8 mouse cellular contexts compared by ENCODE assay signal in the genomic region with DNA sequence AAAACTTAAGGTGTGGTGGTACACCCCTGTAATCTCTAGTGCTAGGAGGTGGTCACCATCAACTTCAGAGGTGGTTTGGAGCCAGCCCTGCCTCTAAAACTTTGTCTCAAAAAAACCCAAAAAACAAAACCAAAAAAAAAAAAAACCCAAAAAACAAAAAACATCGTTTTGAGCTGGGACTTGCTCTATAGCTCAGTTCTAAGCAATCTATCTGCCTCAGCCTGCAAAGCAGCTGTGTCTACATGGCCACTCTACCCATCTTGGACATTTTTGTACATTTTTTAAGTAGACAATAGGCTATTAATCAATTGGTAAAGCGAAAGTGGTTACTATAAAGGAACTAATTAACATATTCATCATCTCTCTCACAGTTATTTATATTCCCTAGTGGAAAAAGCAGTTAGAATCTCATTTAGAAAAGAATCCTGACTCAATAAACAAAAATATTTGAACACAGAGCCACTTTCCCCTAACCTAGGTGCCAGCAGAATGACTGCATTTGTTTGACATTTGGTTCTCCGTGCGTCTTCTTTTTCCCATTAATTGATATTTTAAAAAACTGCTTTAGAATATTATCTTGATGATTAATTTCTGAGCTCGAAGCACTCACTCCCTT. TPM values are rescaled to one million over a fixed set of nuclear protein-coding genes. Genes with fewer than 3 reads are reported as not detected.
DNase-seq lines count a peak whose midpoint lies in the region; ATAC-seq and TF ChIP-seq lines count a peak whose summit lies in the region.

No protein-coding gene starts in this region.

- H3K36me3 ChIP-seq in heart, adult 2 months (ENCODE audit: control insufficient read depth, insufficient read depth, low read length): no peaks in the 10 kb centered on the region
- no peaks in the 10 kb centered on the region for H3K36me3 ChIP-seq in C2C12 (ENCODE audit: control insufficient read depth, insufficient read depth)
- H3K36me3 ChIP-seq in forebrain, embryonic 13.5 days (ENCODE audit: poor library complexity, severe bottlenecking): no peaks in the 10 kb centered on the region
- no peaks in the 10 kb centered on the region for H3K36me3 ChIP-seq in liver, embryonic 14.5 days (replicated peaks; ENCODE audit: control insufficient read depth, insufficient read depth, low read depth)

- H3K9me3 ChIP-seq in forebrain, embryonic 13.5 days (replicated peaks): no peaks in the 10 kb centered on the region
- no peaks in the 10 kb centered on the region for H3K9me3 ChIP-seq in liver, embryonic 14.5 days (ENCODE audit: control insufficient read depth, low read length)

- intact Hi-C loops in heart, adult 2 months (cut with DNase I): loop anchor here (2.0 to 5.0 kb wide), 3 partner anchors 27 to 82 kb away; a partner anchor contains a TSS
- intact Hi-C loops in heart, postnatal 14 days (cut with DNase I): no loop called here

- peak overlapping the region; percentile 72 for H3K4me3 ChIP-seq in heart, adult 2 months
- peak overlapping the region; percentile 55 for H3K4me3 ChIP-seq in C2C12 (ENCODE audit: insufficient read depth, poor library complexity, severe bottlenecking)
- peak overlapping the region; percentile 88 for H3K4me3 ChIP-seq in forebrain, embryonic 13.5 days
- H3K4me3 ChIP-seq in liver, embryonic 14.5 days (ENCODE audit: insufficient read depth in 1 of 2, low read depth in 2 of 2, low read length in 2 of 2): peak overlapping the region; percentile 76 to 91

- TF ChIP-seq CTCF in heart, adult 2 months (IDR thresholded peaks at IDR 0.05): no peak
- TF ChIP-seq CTCF in C2C12 (IDR thresholded peaks at IDR 0.05; ENCODE audit: control insufficient read depth, insufficient read depth, insufficient read length): no peak
- TF ChIP-seq CTCF in liver, embryonic 14.5 days (IDR thresholded peaks at IDR 0.05; ENCODE audit: low read depth): no peak

- ATAC-seq in forebrain, embryonic 13.5 days: no peak
- ATAC-seq in liver, embryonic 14.5 days (ENCODE audit: insufficient read depth): no peak

- peaks cover 22% of the 10 kb centered on the region for H3K79me3 ChIP-seq in C2C12 (ENCODE audit: low read depth)

- no peak for TF ChIP-seq EP300 in heart, adult 2 months (IDR thresholded peaks at IDR 0.05; ENCODE audit: insufficient read depth, low read depth, low read length)
- no peak for TF ChIP-seq EP300 in liver, embryonic 14.5 days (IDR thresholded peaks at IDR 0.05; ENCODE audit: low read depth)

- no peaks in the 10 kb centered on the region for H3K79me2 ChIP-seq in heart, adult 2 months (replicated peaks; ENCODE audit: control insufficient read depth, insufficient read depth, low read length)
- H3K79me2 ChIP-seq in C2C12 (ENCODE audit: control insufficient read depth, insufficient read depth): peaks cover 33% of the 10 kb centered on the region

- WGBS in heart, adult 2 months: 23% methylated on average over 5 of the region's 5 CpGs
- 28% methylated on average over 5 of the region's 5 CpGs for WGBS in forebrain, embryonic 13.5 days
- 23% methylated on average over 5 of the region's 5 CpGs for WGBS in liver, embryonic 14.5 days (ENCODE audit: insufficient replicate concordance)

- H3K4me1 ChIP-seq in heart, adult 2 months (ENCODE audit: control insufficient read depth, insufficient read depth, low read length): peaks cover 15% of the 10 kb centered on the region
- H3K4me1 ChIP-seq in forebrain, embryonic 13.5 days: peaks cover 37% of the 10 kb centered on the region
- peaks cover 0 to 24% of the 10 kb centered on the region in 2 experiments for H3K4me1 ChIP-seq in liver, embryonic 14.5 days (replicated peaks; ENCODE audit: control insufficient read depth in 2 of 2, insufficient read depth in 2 of 2, low read length in 1 of 2)

- H3K27me3 ChIP-seq in heart, adult 2 months (ENCODE audit: control insufficient read depth, insufficient read depth, low read length): no peaks in the 10 kb centered on the region
- no peaks in the 10 kb centered on the region for H3K27me3 ChIP-seq in C2C12 (ENCODE audit: control insufficient read depth, insufficient read depth, insufficient read length)
- H3K27me3 ChIP-seq in forebrain, embryonic 13.5 days: no peaks in the 10 kb centered on the region
- no peaks in the 10 kb centered on the region for H3K27me3 ChIP-seq in liver, embryonic 14.5 days (ENCODE audit: control insufficient read depth, insufficient read depth, low read length)

- no peak for TF ChIP-seq POLR2A in heart, adult 2 months (IDR thresholded peaks at IDR 0.05; ENCODE audit: insufficient read depth, low read depth, low read length)

- H3ac ChIP-seq in C2C12 (ENCODE audit: control insufficient read depth, insufficient read length, low read depth): peak overlapping the region; percentile 62

- peak overlapping the region; percentile 77 for H3K9ac ChIP-seq in heart, adult 2 months (ENCODE audit: low read depth, low read length)
- peak overlapping the region; percentile 72 for H3K9ac ChIP-seq in forebrain, embryonic 13.5 days
- peak overlapping the region; percentile 85 for H3K9ac ChIP-seq in liver, embryonic 14.5 days (replicated peaks)

- peak overlapping the region; percentile 97 for H3K27ac ChIP-seq in heart, adult 2 months
- no peak overlapping the region for H3K27ac ChIP-seq in forebrain, embryonic 13.5 days
- H3K27ac ChIP-seq in liver, embryonic 14.5 days: peak overlapping the region; percentile 97

- H3K4me2 ChIP-seq in forebrain, embryonic 13.5 days: peak overlapping the region; percentile 72
- H3K4me2 ChIP-seq in liver, embryonic 14.5 days (ENCODE audit: low read depth): peak overlapping the region; percentile 95

- DNase-seq in heart, adult 2 months: no peak
- no peak for DNase-seq in heart, postnatal 14 days
- DNase-seq in liver, embryonic 14.5 days (ENCODE audit: low read depth in 3 of 3, low spot score in 3 of 3): no peak
- DNase-seq in MN1 (ENCODE audit: low spot score): no peak
- DNase-seq in right cerebral cortex, postnatal 14 days: no peak
- DNase-seq in urinary bladder, postnatal 14 days (ENCODE audit: low spot score): no peak

TF ChIP-seq in C2C12, 6 proteins besides CTCF, POLR2A, EP300 and RAD21:
- no peak for TF ChIP-seq FOSL1 (IDR thresholded peaks at IDR 0.05; ENCODE audit: insufficient read depth, low read length, poor library complexity, severe bottlenecking)
- no peak for TF ChIP-seq MYOD1 (IDR thresholded peaks at IDR 0.05; ENCODE audit: control insufficient read depth, insufficient read length, low read depth)
- no peak for TF ChIP-seq MAX (IDR thresholded peaks at IDR 0.05)
- TF ChIP-seq CEBPB (IDR thresholded peaks at IDR 0.05; ENCODE audit: low read depth): no peak
- no peak for TF ChIP-seq USF1 (IDR thresholded peaks at IDR 0.05; ENCODE audit: low read depth)
- no peak for TF ChIP-seq MYOG (IDR thresholded peaks at IDR 0.05; ENCODE audit: control insufficient read depth, extremely low read depth, insufficient read length)

RNA-seq across cellular contexts. Expression of a gene that starts 0.6 kb away (rescaled TPM):
- total RNA-seq in heart, adult 2 months (2021): 1 to 10 TPM; 3.6 to 4.8 TPM
- polyA plus RNA-seq in heart, adult 2 months (2012; rRNA removed): 1.7 and 2.1 TPM in 2 replicates
- total RNA-seq in heart, postnatal 14 days (2021): 1 to 10 TPM; 2.6 to 3.3 TPM
- polyA plus RNA-seq in C2C12 (2012; fragmentation: generic; extraction: Trizol): 0.49 TPM
- 1.1 and 1.5 TPM in 2 replicates for polyA plus RNA-seq in forebrain, embryonic 13.5 days (2015; fragmentation: Nextera tagmentation; extraction: Ambion mirVana)
- polyA plus RNA-seq in liver, embryonic 14.5 days (2012; rRNA removed): 0.08 and 0.22 TPM in 2 replicates
- 0.16 TPM in 1 of 2 replicates, not detected in the other for polyA plus RNA-seq in liver, embryonic 14.5 days (2014; fragmentation: Nextera tagmentation; extraction: Ambion mirVana)

RNA-seq across cellular contexts. Expression of a gene that starts 1.1 kb away (rescaled TPM):
- total RNA-seq in heart, adult 2 months (2021): 1 to 10 TPM; 8.8 to 9.5 TPM
- 9.5 and 11.0 TPM in 2 replicates for polyA plus RNA-seq in heart, adult 2 months (2012; rRNA removed)
- total RNA-seq in heart, postnatal 14 days (2021): 10 to 100 TPM; 12.2 to 12.7 TPM
- 9.8 TPM for polyA plus RNA-seq in C2C12 (2012; fragmentation: generic; extraction: Trizol)
- 6.7 and 8.3 TPM in 2 replicates for polyA plus RNA-seq in forebrain, embryonic 13.5 days (2015; fragmentation: Nextera tagmentation; extraction: Ambion mirVana)
- 4.6 and 5.0 TPM in 2 replicates for polyA plus RNA-seq in liver, embryonic 14.5 days (2012; rRNA removed)
- 1.5 and 2.6 TPM in 2 replicates for polyA plus RNA-seq in liver, embryonic 14.5 days (2014; fragmentation: Nextera tagmentation; extraction: Ambion mirVana)

RNA-seq across cellular contexts. Expression of a gene that starts 20.8 kb away (rescaled TPM):
- total RNA-seq in heart, adult 2 months (2021): not detected
- polyA plus RNA-seq in heart, adult 2 months (2012; rRNA removed): not detected in 2 replicates
- total RNA-seq in heart, postnatal 14 days (2021): not detected
- not detected for polyA plus RNA-seq in C2C12 (2012; fragmentation: generic; extraction: Trizol)
- not detected in 2 replicates for polyA plus RNA-seq in forebrain, embryonic 13.5 days (2015; fragmentation: Nextera tagmentation; extraction: Ambion mirVana)
- not detected in 2 replicates for polyA plus RNA-seq in liver, embryonic 14.5 days (2012; rRNA removed)
- polyA plus RNA-seq in liver, embryonic 14.5 days (2014; fragmentation: Nextera tagmentation; extraction: Ambion mirVana): not detected in 2 replicates

RNA-seq across cellular contexts. Expression of a gene that starts 23.2 kb away (rescaled TPM):
- total RNA-seq in heart, adult 2 months (2021): 1 to 10 TPM; 3.2 to 3.7 TPM
- 4.1 and 4.6 TPM in 2 replicates for polyA plus RNA-seq in heart, adult 2 months (2012; rRNA removed)
- total RNA-seq in heart, postnatal 14 days (2021): 1 to 10 TPM; 4.2 to 5.8 TPM
- 0.49 TPM for polyA plus RNA-seq in C2C12 (2012; fragmentation: generic; extraction: Trizol)
- polyA plus RNA-seq in forebrain, embryonic 13.5 days (2015; fragmentation: Nextera tagmentation; extraction: Ambion mirVana): 0.23 and 0.29 TPM in 2 replicates
- 0.56 and 0.70 TPM in 2 replicates for polyA plus RNA-seq in liver, embryonic 14.5 days (2012; rRNA removed)
- 0.32 and 0.45 TPM in 2 replicates for polyA plus RNA-seq in liver, embryonic 14.5 days (2014; fragmentation: Nextera tagmentation; extraction: Ambion mirVana)

RNA-seq across cellular contexts. Expression of a gene that starts 39.0 kb away (rescaled TPM):
- 1 to 10 TPM; 5.9 to 7.6 TPM for total RNA-seq in heart, adult 2 months (2021)
- polyA plus RNA-seq in heart, adult 2 months (2012; rRNA removed): 17.0 and 18.4 TPM in 2 replicates
- 1 to 10 TPM; 9.7 to 9.8 TPM for total RNA-seq in heart, postnatal 14 days (2021)
- polyA plus RNA-seq in C2C12 (2012; fragmentation: generic; extraction: Trizol): 45.2 TPM
- polyA plus RNA-seq in forebrain, embryonic 13.5 days (2015; fragmentation: Nextera tagmentation; extraction: Ambion mirVana): 17.0 and 19.2 TPM in 2 replicates
- 16.8 and 17.1 TPM in 2 replicates for polyA plus RNA-seq in liver, embryonic 14.5 days (2012; rRNA removed)
- polyA plus RNA-seq in liver, embryonic 14.5 days (2014; fragmentation: Nextera tagmentation; extraction: Ambion mirVana): 2.5 and 3.2 TPM in 2 replicates
